Mouse (Mus musculus) kidney, adult 8-10 months (tissue): ENCODE measurements around the gene Ncoa4.

Experiments used
- DNase-seq, 2 experiments: peaks; one replicate each; pipeline ENCODE4 v3.0.0; 2022

Ncoa4 gene

DNA sequence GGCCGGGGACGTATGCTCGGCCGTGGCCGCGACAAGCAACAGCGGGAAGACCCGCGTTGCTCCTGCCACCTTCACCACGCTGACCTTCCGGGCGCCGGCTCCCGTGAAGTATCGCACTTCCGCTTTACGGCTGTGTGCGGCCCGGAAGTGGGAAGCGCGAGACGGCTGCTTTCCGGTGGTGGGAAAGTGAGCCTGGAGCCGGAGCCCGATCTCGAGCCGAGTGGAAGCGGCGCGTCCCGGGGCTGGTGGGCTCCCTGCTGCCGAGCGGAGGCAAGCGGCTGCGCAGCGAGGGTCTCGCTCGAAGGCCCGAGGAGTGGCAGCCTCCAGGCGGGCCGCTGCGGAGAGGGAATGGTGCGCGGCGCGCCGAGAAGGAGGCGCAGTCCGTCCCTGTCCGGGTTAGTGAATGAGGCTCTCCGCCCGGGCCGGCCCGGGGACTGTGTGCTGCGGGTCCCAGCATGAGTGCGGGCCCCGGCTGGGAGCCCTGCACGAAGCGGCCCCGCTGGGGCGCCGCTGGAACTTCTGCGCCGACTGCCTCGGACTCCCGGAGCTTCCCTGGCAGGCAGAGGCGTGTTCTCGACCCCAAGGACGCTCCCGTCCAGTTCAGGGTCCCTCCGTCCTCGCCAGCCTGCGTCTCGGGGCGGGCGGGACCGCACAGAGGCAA is 42.3 kb downstream of the Ncoa4 start, which contains the start of the genes Timm23 and Parg:
Timm23 (minus strand) TSS at position 108 of the 661 bp plus-strand sequence.
Parg (plus strand) TSS at position 159 of the 661 bp plus-strand sequence.
- peak; percentile 87 to 90 for DNase-seq

GRCm38 (mm10) chr14:32226601-32227000 is 66.9 kb downstream of the Ncoa4 start:
- DNase-seq = no peak

DNA sequence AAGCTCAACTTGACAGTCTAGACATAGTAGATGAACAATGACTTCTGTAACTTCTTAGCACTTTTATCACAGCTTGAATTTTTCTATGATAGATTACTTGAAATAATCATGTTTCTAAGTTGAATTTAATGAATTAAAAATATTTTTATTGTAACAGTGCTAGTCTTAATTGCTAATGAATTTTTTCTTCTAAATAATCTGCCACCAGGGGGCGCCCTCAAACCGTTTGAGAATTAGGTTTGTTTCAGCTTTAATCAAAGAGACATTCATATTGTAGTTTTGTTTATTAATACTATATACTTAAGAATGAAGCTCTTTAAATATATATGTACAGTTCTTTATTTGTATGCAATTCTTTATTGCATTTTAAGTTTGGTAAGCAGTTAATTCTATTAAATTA is 69.3 kb downstream of the Ncoa4 start:
- peak in 1 of 2 experiments; percentile 62 for DNase-seq
